ENCODE assay signal across 25 mouse cellular contexts in the genomic region with DNA sequence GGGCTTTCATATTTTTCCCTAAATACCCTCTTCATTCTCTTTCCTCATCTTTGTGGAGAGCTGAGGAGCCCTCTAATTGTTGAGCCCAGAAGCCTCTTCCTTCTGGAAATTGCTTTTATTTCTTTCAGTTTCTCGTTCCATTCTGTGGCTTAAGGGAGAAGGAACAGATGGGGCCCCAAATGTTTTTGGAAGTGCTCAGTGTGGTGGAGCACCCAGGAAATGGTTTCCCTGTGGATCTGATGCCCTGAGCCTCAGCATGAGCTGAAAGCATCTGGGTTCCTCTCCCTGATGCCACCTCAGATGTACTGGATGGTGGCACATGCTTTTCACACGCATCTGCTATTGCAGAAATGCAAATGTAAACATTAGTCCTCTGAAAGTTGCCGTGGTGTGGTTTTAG. TPM values are rescaled to one million over a fixed set of nuclear protein-coding genes. Genes with fewer than 3 reads are reported as not detected.
DNase-seq lines count a peak whose midpoint lies in the region; ATAC-seq lines count a peak whose summit lies in the region.
"Had no signal": no experiment of that assay in that cellular context is flagged by ENCODE, and none has a peak within 500 bp of the region (broad histone marks: within the 10 kb centered on the region; RNA-seq: fewer than 3 reads in every experiment).

No protein-coding gene starts in this region.

- no peaks in the 10 kb centered on the region for H3K36me3 ChIP-seq in forebrain, embryonic 10.5 days (replicated peaks)
- H3K36me3 ChIP-seq in forebrain, embryonic 16.5 days (ENCODE audit: control insufficient read depth, insufficient read depth) = no peaks in the 10 kb centered on the region
- H3K36me3 ChIP-seq: embryonic facial prominence, embryonic 13.5 days; G1E; hindbrain, embryonic 10.5 days; limb, embryonic 12.5 days; liver, embryonic 13.5 days; lung, embryonic 15.5 days; midbrain, embryonic 15.5 days had no signal

- peaks cover 24% of the 10 kb centered on the region for H3K4me1 ChIP-seq in forebrain, embryonic 10.5 days
- peaks cover 7% of the 10 kb centered on the region for H3K4me1 ChIP-seq in forebrain, embryonic 16.5 days (replicated peaks; ENCODE audit: control insufficient read depth, insufficient read depth, low read length)
- H3K4me1 ChIP-seq: embryonic facial prominence, embryonic 13.5 days; limb, embryonic 12.5 days; liver, embryonic 13.5 days; lung, embryonic 15.5 days; midbrain, embryonic 15.5 days had no signal

- H3K9ac ChIP-seq in forebrain, embryonic 16.5 days (replicated peaks; ENCODE audit: low read depth, low read length) = no peak overlapping the region
- H3K9ac ChIP-seq: embryonic facial prominence, embryonic 13.5 days; limb, embryonic 12.5 days; liver, embryonic 13.5 days; lung, embryonic 15.5 days; midbrain, embryonic 15.5 days had no signal

- H3K4me2 ChIP-seq in forebrain, embryonic 16.5 days (ENCODE audit: low read length) = no peak overlapping the region
- H3K4me2 ChIP-seq: embryonic facial prominence, embryonic 13.5 days; limb, embryonic 12.5 days; liver, embryonic 13.5 days; lung, embryonic 15.5 days; midbrain, embryonic 15.5 days had no signal

- H3K4me3 ChIP-seq in forebrain, embryonic 10.5 days = no peak overlapping the region
- no peak overlapping the region for H3K4me3 ChIP-seq in forebrain, embryonic 16.5 days (replicated peaks; ENCODE audit: low read length)
- H3K4me3 ChIP-seq: embryonic facial prominence, embryonic 13.5 days; hindbrain, embryonic 10.5 days; limb, embryonic 12.5 days; liver, embryonic 13.5 days; lung, embryonic 15.5 days; midbrain, embryonic 15.5 days had no signal

- H3K27me3 ChIP-seq in forebrain, embryonic 10.5 days (ENCODE audit: poor library complexity, severe bottlenecking) = no peaks in the 10 kb centered on the region
- 0 out of 2 replicates have a peak, but pooled peaks cover 4% of the 10 kb centered on the region for H3K27me3 ChIP-seq in forebrain, embryonic 16.5 days (replicated peaks; ENCODE audit: control insufficient read depth, insufficient read depth, low read length)
- H3K27me3 ChIP-seq: embryonic facial prominence, embryonic 13.5 days; limb, embryonic 12.5 days; liver, embryonic 13.5 days; lung, embryonic 15.5 days; midbrain, embryonic 15.5 days had no signal

- H3K9me3 ChIP-seq in forebrain, embryonic 10.5 days = no peaks in the 10 kb centered on the region
- H3K9me3 ChIP-seq in forebrain, embryonic 16.5 days (ENCODE audit: control insufficient read depth, low read length) = no peaks in the 10 kb centered on the region
- H3K9me3 ChIP-seq: embryonic facial prominence, embryonic 13.5 days; hindbrain, embryonic 10.5 days; limb, embryonic 12.5 days; liver, embryonic 13.5 days; lung, embryonic 15.5 days; midbrain, embryonic 15.5 days had no signal

- WGBS in forebrain, embryonic 10.5 days = 89% methylated on average over 3 of the region's 3 CpGs
- 58% methylated on average over 3 of the region's 3 CpGs for WGBS in forebrain, embryonic 16.5 days

- DNase-seq in forebrain, embryonic 10.5 days (ENCODE audit: extremely low spot score, low spot score) = no peak
- DNase-seq in frontal cortex, adult 2 months (ENCODE audit: extremely low spot score in 1 of 2, low spot score in 1 of 2) = peak; percentile 12 to 47
- DNase-seq in layer of hippocampus, postnatal 10 days (ENCODE audit: low spot score in 2 of 2) = peak; percentile 19 to 22
- DNase-seq in right cerebral cortex, postnatal 10 days (ENCODE audit: low spot score in 2 of 2) = peak; percentile 55 to 77
- DNase-seq in adrenal gland, postnatal 4 days (ENCODE audit: low spot score in 2 of 2) = no peak
- DNase-seq in gastrocnemius, postnatal 25 days = no peak
- DNase-seq in kidney, postnatal 25 days = no peak
- DNase-seq: cerebellum, adult 18-20 months; heart, adult 11 months; kidney, adult 8-10 months; liver, embryonic 13.5 days; thymus, postnatal 14 days had no signal

- H3K27ac ChIP-seq in forebrain, embryonic 10.5 days = 0 out of 2 replicates have a peak overlapping the region, but pooled peaks have one; percentile 44
- H3K27ac ChIP-seq in forebrain, embryonic 16.5 days (ENCODE audit: low read length) = no peak overlapping the region
- H3K27ac ChIP-seq: embryonic facial prominence, embryonic 13.5 days; limb, embryonic 12.5 days; liver, embryonic 13.5 days; lung, embryonic 15.5 days; midbrain, embryonic 15.5 days had no signal

- ATAC-seq in forebrain, embryonic 16.5 days = no peak
- ATAC-seq: CD4-positive, CD25-positive, alpha-beta regulatory T cell, adult 4 months; midbrain, embryonic 15.5 days had no signal

RNA-seq across cellular contexts. Expression of gene Xirp2, which starts 41.4 kb away (rescaled TPM):
- not detected in 2 replicates for polyA plus RNA-seq in forebrain, embryonic 10.5 days (2016; fragmentation: Nextera tagmentation; extraction: Ambion mirVana)
- polyA plus RNA-seq in forebrain, embryonic 16.5 days (2015; fragmentation: Nextera tagmentation; extraction: Ambion mirVana) = 0.02 TPM in 1 of 2 replicates, not detected in the other
- 0.02 TPM in 2 replicates for polyA plus RNA-seq in frontal cortex, adult 2 months (2012; rRNA removed)
- under 1 TPM in 1 of 2 experiments, not detected in 1; 0.02 TPM for total RNA-seq in layer of hippocampus, postnatal 10 days (2021)
- 1 to 10 TPM; 2.0 to 7.3 TPM for total RNA-seq in adrenal gland, postnatal 4 days (2021)
- total RNA-seq in gastrocnemius, postnatal 25 days (2021) = 100 to 1,000 TPM; 830 to 948 TPM
- total RNA-seq: common myeloid progenitor, adult 5-6 weeks had no signal
- polyA plus RNA-seq: CD4-positive, CD25-positive, alpha-beta regulatory T cell, adult 4 months; embryonic facial prominence, embryonic 13.5 days; G1E; hindbrain, embryonic 10.5 days; large intestine, adult 2 months; limb, embryonic 12.5 days; liver, embryonic 13.5 days; midbrain, embryonic 15.5 days had no signal

RNA-seq across cellular contexts. Expression of gene Gm26727, which starts 54.2 kb away (rescaled TPM):
- polyA plus RNA-seq in forebrain, embryonic 10.5 days (2016; fragmentation: Nextera tagmentation; extraction: Ambion mirVana) = not detected in 2 replicates
- not detected in 2 replicates for polyA plus RNA-seq in forebrain, embryonic 16.5 days (2015; fragmentation: Nextera tagmentation; extraction: Ambion mirVana)
- polyA plus RNA-seq in frontal cortex, adult 2 months (2012; rRNA removed) = not detected in 2 replicates
- total RNA-seq in layer of hippocampus, postnatal 10 days (2021) = not detected
- not detected for total RNA-seq in adrenal gland, postnatal 4 days (2021)
- total RNA-seq in gastrocnemius, postnatal 25 days (2021) = not detected
- total RNA-seq: common myeloid progenitor, adult 5-6 weeks; G1E; neutrophil, adult 5-6 weeks had no signal
- polyA plus RNA-seq: CD4-positive, CD25-positive, alpha-beta regulatory T cell, adult 4 months; embryonic facial prominence, embryonic 13.5 days; G1E; heart, embryonic 14.5 days; hindbrain, embryonic 10.5 days; large intestine, adult 2 months; limb, embryonic 12.5 days; liver, embryonic 13.5 days; lung, embryonic 15.5 days; midbrain, embryonic 15.5 days; stomach, embryonic 16.5 days had no signal

Comparison
In these comparisons a context has a peak if more than half of its experiments do, and no peak if none do; other contexts are left out.
1. DNase-seq: peak in frontal cortex, adult 2 months (2 of 2), layer of hippocampus, postnatal 10 days (2 of 2) and right cerebral cortex, postnatal 10 days (2 of 2); none in forebrain, embryonic 10.5 days (single experiment), adrenal gland, postnatal 4 days (0 of 2), gastrocnemius, postnatal 25 days (single experiment) and kidney, postnatal 25 days (0 of 2).
2. RNA of gene Xirp2, which starts 41.4 kb away (total RNA-seq): 830 to 948 TPM in gastrocnemius, postnatal 25 days; 2.0 to 7.3 TPM in adrenal gland, postnatal 4 days and 0.02 TPM in layer of hippocampus, postnatal 10 days; every median in the first group is over 10 times any median in the second.